Mouse (Mus musculus): ENCODE data around the gene Sox5.

DNA sequence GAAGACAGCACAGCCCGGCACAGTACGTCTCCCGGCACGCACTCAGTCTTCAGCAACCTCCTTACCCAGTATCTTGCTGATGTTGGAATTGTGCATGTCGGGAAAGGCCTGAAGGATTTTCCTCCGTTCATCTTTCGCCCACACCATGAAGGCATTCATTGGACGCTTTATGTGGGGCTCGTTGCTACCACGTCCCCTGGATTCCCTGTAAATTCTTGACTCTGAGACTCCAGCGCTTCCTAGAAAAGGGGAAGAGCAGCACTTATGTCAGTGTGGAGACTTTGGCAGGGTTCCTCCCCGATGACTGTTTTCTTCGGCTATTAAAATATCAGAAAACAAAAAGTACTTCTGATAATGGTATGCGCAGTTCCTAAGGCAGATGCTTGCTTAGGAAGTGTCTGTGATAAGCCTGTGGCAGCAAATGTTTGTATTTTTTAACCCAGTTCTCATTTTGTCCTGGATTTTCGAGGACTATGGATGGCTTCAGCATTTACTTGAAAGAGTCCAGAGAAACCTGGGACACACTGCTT, 940.6 kb downstream of the Sox5 start:
- TF ChIP-seq CTCF (IDR thresholded peaks at IDR 0.05) (no peak), POLR2A (IDR thresholded peaks at IDR 0.05; ENCODE audit: insufficient read depth, low read depth, low read length) (no peak)

All from heart, adult 2 months (tissue).